Mouse (Mus musculus) naive thymus-derived CD4-positive, alpha-beta T cell, adult 5 months (primary cell): Measurements from ENCODE around the gene Vangl2. TPM values are rescaled to one million over a fixed set of nuclear protein-coding genes. Genes with fewer than 3 reads are reported as not detected.

ENCODE experiments used
- polyA plus RNA-seq: library from polyadenylated mRNA; unstranded; fragments of 100-300 nt; shearing (Covaris generic); gene quantifications from one replicate; pipeline ENCODE4 v1.2.1, GENCODE M21; 2017

Vangl2 gene
- 1.4 TPM for polyA plus RNA-seq

GRCm38 (mm10) chr1:172028394-172029275 is at the start of gene Vangl2:
Gene Vangl2 (minus strand): TSS chr1:172028444.

DNA sequence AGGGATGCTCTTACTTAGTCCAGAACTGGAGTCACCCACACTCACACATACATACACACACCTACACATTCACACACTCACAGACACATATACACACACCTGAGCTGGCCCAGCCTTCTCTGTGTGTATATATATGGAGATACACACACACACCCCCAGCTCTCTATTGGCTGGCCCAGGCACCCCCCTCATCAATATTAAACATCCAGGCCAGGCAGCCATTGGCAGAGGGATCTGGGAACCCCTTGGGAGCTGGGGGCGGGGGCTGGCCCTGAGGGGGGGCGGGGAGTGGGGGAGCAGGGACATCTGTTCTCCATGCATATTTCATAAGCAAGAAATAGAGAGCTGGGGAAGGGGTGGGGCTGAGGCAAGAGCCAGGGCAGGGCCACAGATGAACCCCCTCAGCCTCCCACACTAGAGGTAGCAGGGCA is 29.3 kb upstream of the Vangl2 start, which contains the start of gene Nhlh1:
Gene Nhlh1, minus strand, starts transcription at position 83 of the 431 bp plus-strand sequence.

Other genes with a start within 250 kb of the Vangl2 start
- gene Cd84, start 188.7 kb downstream of the Vangl2 start, polyA plus RNA-seq: 96.2 TPM
- gene Gm10521, start 132.8 kb downstream of the Vangl2 start, polyA plus RNA-seq: not detected
- 235 TPM for gene Slamf6, start 110.9 kb downstream of the Vangl2 start, polyA plus RNA-seq
- gene Nhlh1, start 29.1 kb upstream of the Vangl2 start, polyA plus RNA-seq: not detected
- gene Copa, start 54.1 kb upstream of the Vangl2 start, polyA plus RNA-seq: 199 TPM
- 102 TPM for gene Ncstn, start 54.4 kb upstream of the Vangl2 start, polyA plus RNA-seq
- gene Pex19, start 98.3 kb upstream of the Vangl2 start, polyA plus RNA-seq: 41.6 TPM
- 132 TPM for gene Dcaf8, start 119.6 kb upstream of the Vangl2 start, polyA plus RNA-seq
- gene Pea15a, start 178.4 kb upstream of the Vangl2 start, polyA plus RNA-seq: 102 TPM
- not detected for gene Casq1, start 191.4 kb upstream of the Vangl2 start, polyA plus RNA-seq
- gene Atp1a4, start 230.0 kb upstream of the Vangl2 start, polyA plus RNA-seq: not detected
- 26.6 TPM for gene Igsf8, start 233.2 kb upstream of the Vangl2 start, polyA plus RNA-seq